Mouse (Mus musculus) midbrain, embryonic 14.5 days (tissue): ENCODE measurements around the gene Rab37. TPM values are rescaled to one million over a fixed set of nuclear protein-coding genes. Genes with fewer than 3 reads are reported as not detected.

Experiments
- ATAC-seq: fragments of 200-750 bp; cut with Nextera tagmentation; 2 replicates; pipeline ENCODE4 v1.8.0; 2017; ENCODE audit warnings: moderate number of reproducible peaks, moderate library complexity; ENCODE audit not compliant: low FRiP score, low TSS enrichment
- DNase-seq: peaks from one replicate; pipeline ENCODE4 v3.0.0-alpha.2; 2015
- H3K27ac ChIP-seq: fragments of 300-500 bp; sonication (generic); replicated peaks from 2 replicates; pipeline ENCODE4 v1.5.1; 2014; ENCODE audit warnings: mild to moderate bottlenecking, low read depth, low read length, moderate library complexity
- H3K27me3 ChIP-seq: fragments of 300-500 bp; sonication (generic); 2 replicates; pipeline ENCODE4 v1.6.1; 2014; ENCODE audit warnings: low read length, control low read depth, mixed read lengths; ENCODE audit not compliant: control insufficient read depth, insufficient read depth
- H3K36me3 ChIP-seq: fragments of 300-500 bp; sonication (generic); 2 replicates; pipeline ENCODE4 v1.6.1; 2014; ENCODE audit warnings: low read length, control low read depth; ENCODE audit not compliant: control insufficient read depth, insufficient read depth
- H3K4me1 ChIP-seq: fragments of 300-500 bp; sonication (generic); 2 replicates; pipeline ENCODE4 v1.6.1; 2014; ENCODE audit warnings: mild to moderate bottlenecking, antibody characterized with exemption, low read length, control low read depth; ENCODE audit not compliant: control insufficient read depth, insufficient read depth
- H3K4me2 ChIP-seq: fragments of 300-500 bp; sonication (generic); 2 replicates; pipeline ENCODE4 v1.6.1; 2014; ENCODE audit warnings: mild to moderate bottlenecking, low read length, moderate library complexity
- H3K4me3 ChIP-seq: fragments of 300-500 bp; sonication (generic); replicated peaks from 2 replicates; pipeline ENCODE4 v1.5.1; 2014; ENCODE audit warnings: low read depth, low read length
- H3K9ac ChIP-seq: fragments of 300-500 bp; sonication (generic); replicated peaks from 2 replicates; pipeline ENCODE4 v1.6.1; 2014; ENCODE audit warnings: mild to moderate bottlenecking, low read length, moderate library complexity
- H3K9me3 ChIP-seq: fragments of 300-500 bp; sonication (generic); 2 replicates; pipeline ENCODE4 v1.6.1; 2016; ENCODE audit warnings: low read length, control low read depth, mixed read lengths; ENCODE audit not compliant: control insufficient read depth
- WGBS: fragments of 180-500 bp; shearing (Covaris S2); extraction: QIAGEN DNeasy Blood & Tissue Kit; methylation state at CpG from one replicate; pipeline ENCODE4 v1.1.7; 2014; 5-methylcytosine and 5-hydroxymethylcytosine counted together
- polyA plus RNA-seq: library from polyadenylated mRNA; unstranded; fragments of >200 nt; fragmentation: Nextera tagmentation; extraction: Ambion mirVana; gene quantifications from 2 replicates; pipeline ENCODE4 v1.2.1, GENCODE M21; 2014

Gene Rab37
- polyA plus RNA-seq, 1 experiment from 2014 or later = 0.83 TPM

DNA sequence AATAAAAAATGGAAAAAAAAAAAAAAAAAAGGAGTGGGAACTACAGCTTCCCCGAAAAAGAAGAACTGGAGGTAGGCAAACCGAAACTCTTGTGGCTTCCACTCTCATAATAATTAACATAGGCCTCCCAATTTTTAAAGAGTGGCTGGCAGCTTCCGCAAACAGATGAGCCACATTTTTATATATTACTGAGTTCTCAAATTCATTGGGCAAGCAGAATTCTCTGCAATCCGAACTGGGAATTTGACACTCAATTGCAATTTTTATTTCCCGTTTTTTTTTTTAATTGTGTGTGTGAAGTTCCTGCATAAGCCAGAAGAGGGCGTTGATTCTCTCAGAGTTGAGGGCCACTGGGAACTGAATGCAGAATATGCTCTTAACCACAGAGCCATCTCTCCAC is 24.5 kb upstream of the Rab37 start:
- no peaks in the 10 kb centered on the region for H3K36me3 ChIP-seq
- H3K4me2 ChIP-seq = no peak overlapping the region
- H3K4me1 ChIP-seq = peaks cover 2% of the 10 kb centered on the region; the same call in 1 of the 2 replicates
- no peak for DNase-seq
- no peak overlapping the region for H3K27ac ChIP-seq
- no peak overlapping the region for H3K9ac ChIP-seq
- no peak for ATAC-seq
- H3K27me3 ChIP-seq = peaks cover 4% of the 10 kb centered on the region; the same call in 1 of the 2 replicates
- 74% methylated on average over 6 of the region's 6 CpGs for WGBS
- no peak overlapping the region for H3K4me3 ChIP-seq
- no peaks in the 10 kb centered on the region for H3K9me3 ChIP-seq

DNA sequence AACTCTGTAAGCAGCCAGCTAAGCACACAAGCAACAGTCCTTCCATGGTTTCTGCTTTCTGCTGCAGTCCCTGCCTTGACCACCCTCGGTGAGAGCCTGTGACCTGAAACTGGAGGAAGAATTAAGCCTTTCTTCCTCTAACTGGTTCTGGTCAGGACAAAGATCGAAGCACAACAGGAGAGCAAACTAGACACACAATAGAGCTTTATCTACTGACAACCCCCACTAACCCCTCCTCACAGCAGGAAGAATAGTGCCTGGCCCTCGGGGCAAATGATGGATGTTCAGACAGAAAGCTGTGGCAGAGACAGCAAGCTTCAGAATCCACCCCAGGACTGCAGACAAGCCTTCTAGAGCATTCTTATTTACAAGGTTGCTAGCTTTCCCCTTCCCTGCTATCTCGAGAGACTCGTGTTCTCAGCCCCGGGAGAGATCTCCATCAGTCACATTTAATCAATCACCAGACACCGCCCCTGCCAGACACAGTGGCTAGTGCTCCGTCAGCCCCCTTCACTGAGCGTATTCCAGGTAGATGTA is 20.1 kb upstream of the Rab37 start:
- 7% methylated on average over 9 of the region's 9 CpGs for WGBS
- Histone ChIP-seq H3K9ac (no peak overlapping the region), H3K4me2 (peak overlapping the region; percentile 35), H3K36me3 (no peaks in the 10 kb centered on the region), H3K27me3 (peaks cover 4% of the 10 kb centered on the region; the same call in 1 of the 2 replicates), H3K9me3 (no peaks in the 10 kb centered on the region), H3K4me1 (peaks cover 2% of the 10 kb centered on the region; the same call in 1 of the 2 replicates), H3K27ac (no peak overlapping the region), H3K4me3 (no peak overlapping the region)
- ATAC-seq (no peak), DNase-seq (peak; percentile 43)

DNA sequence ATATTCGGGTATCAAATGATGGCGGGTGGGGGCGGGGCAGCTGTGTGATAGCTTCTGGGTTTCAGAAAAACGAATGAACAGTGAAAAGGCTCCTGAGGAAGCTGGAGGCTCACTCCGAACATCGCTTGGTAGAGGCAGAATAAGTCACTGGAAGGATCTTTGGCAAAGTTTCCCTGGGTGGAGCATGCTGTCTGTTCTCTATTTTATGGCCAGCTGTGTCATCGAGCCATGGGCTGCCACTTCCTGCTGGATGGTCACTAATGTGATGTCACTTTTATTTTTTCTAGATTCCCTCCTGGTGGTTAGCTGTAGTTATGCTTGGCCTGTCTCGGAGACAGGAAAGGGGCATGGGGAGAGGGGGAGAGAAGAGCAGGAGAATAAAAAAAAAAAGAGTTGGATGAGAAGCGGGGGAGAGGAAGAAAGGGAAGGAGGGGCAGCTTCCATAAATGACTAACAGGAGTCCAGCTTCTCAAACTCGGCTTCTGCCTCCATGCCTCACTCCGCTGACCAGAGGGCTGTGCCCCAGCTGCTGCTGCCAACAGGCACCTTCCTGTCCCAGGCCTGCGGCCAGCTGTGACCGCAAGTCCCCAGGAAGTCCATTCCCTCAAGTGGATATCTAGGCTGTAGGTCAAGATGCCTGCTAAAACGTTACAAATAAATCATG is 19.5 kb upstream of the Rab37 start:
- ATAC-seq = no peak
- H3K4me1 ChIP-seq = peaks cover 2% of the 10 kb centered on the region; the same call in 1 of the 2 replicates
- 13% methylated on average over 14 of the region's 14 CpGs for WGBS
- H3K4me2 ChIP-seq = peak overlapping the region; percentile 35
- H3K27me3 ChIP-seq = peaks cover 4% of the 10 kb centered on the region; the same call in 1 of the 2 replicates
- H3K9ac ChIP-seq = no peak overlapping the region
- H3K36me3 ChIP-seq = no peaks in the 10 kb centered on the region
- no peak overlapping the region for H3K27ac ChIP-seq
- DNase-seq = no peak
- H3K9me3 ChIP-seq = no peaks in the 10 kb centered on the region
- no peak overlapping the region for H3K4me3 ChIP-seq

DNA sequence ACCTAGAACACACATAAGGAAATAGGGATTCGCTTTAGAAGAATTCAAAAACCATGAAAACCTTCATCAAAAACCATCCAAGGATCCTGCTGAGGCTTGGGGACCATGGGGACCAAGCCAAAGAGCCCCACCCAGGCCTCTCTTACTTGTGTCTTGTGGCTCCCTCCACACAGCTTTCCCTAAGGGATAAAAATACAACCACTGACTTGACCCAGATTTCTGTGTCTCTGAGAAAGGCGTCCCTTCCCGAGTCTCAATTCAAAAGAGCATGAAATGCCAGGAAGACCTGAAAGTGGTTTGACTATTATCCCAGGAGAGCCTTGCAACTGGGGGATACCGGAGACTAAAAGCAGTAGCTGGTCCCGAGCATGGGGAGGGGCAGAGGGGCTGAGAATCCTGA is 18.2 kb upstream of the Rab37 start:
- DNase-seq = no peak
- H3K27ac ChIP-seq = no peak overlapping the region
- no peak overlapping the region for H3K4me2 ChIP-seq
- H3K4me3 ChIP-seq = no peak overlapping the region
- H3K9ac ChIP-seq = no peak overlapping the region
- no peaks in the 10 kb centered on the region for H3K9me3 ChIP-seq
- peaks cover 4% of the 10 kb centered on the region; the same call in 1 of the 2 replicates for H3K27me3 ChIP-seq
- peaks cover 2% of the 10 kb centered on the region; the same call in 1 of the 2 replicates for H3K4me1 ChIP-seq
- WGBS = 59% methylated on average over 5 of the region's 5 CpGs
- no peak for ATAC-seq
- no peaks in the 10 kb centered on the region for H3K36me3 ChIP-seq

DNA sequence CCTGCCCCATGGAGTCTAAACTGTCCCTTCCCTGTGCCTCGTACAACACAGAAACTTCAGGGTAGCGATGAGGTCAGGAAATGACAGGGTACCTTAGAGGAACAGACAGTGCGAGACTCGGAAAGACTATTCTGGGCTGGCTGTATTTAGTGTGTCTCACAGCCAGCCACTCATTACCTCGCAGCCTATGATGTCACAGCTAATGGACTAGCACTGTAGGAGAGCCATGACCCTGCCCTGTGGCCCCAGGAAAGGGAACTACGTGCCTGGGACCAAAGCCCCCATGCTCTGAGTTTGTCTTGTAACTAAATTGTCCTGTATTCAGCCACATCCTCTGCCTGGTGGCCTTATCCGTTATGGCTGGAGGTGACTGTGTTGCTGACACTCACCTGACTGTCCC is 15.8 kb upstream of the Rab37 start:
- 88% methylated on average over 7 of the region's 7 CpGs for WGBS
- no peak overlapping the region for H3K27ac ChIP-seq
- DNase-seq (no peak), ATAC-seq (no peak)
- no peaks in the 10 kb centered on the region for H3K9me3 ChIP-seq
- no peak overlapping the region for H3K4me2 ChIP-seq
- no peak overlapping the region for H3K4me3 ChIP-seq
- H3K9ac ChIP-seq = no peak overlapping the region
- peaks cover 3% of the 10 kb centered on the region; the same call in 1 of the 2 replicates for H3K27me3 ChIP-seq
- H3K36me3 ChIP-seq = no peaks in the 10 kb centered on the region
- H3K4me1 ChIP-seq = peaks cover 2% of the 10 kb centered on the region; the same call in 1 of the 2 replicates

DNA sequence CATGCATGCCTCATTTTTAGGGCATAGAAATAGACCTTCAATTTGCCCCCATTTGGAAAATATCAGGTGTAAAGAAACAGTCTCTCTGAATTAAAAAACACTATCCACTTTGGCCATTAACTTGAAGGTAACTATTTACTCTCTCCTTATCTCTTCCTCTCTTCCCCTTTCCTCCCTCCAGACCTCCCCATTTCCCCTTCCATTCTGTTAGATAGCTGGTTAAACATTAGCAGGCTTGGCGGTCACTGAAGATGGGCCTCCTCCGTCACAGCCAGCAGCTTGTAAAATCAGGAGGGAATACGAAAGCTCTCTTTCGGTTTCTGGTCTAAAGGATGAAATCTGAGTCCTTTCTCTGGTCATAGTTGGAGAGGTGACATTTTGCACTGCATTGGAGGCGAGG is 15.4 kb upstream of the Rab37 start:
- peaks cover 2% of the 10 kb centered on the region; the same call in 1 of the 2 replicates for H3K4me1 ChIP-seq
- no peak for ATAC-seq
- no peak overlapping the region for H3K4me2 ChIP-seq
- H3K27me3 ChIP-seq = no peaks in the 10 kb centered on the region
- no peak overlapping the region for H3K4me3 ChIP-seq
- H3K9me3 ChIP-seq = no peaks in the 10 kb centered on the region
- no peak overlapping the region for H3K9ac ChIP-seq
- no peaks in the 10 kb centered on the region for H3K36me3 ChIP-seq
- WGBS = 80% methylated on average over 5 of the region's 5 CpGs
- no peak for DNase-seq
- no peak overlapping the region for H3K27ac ChIP-seq

DNA sequence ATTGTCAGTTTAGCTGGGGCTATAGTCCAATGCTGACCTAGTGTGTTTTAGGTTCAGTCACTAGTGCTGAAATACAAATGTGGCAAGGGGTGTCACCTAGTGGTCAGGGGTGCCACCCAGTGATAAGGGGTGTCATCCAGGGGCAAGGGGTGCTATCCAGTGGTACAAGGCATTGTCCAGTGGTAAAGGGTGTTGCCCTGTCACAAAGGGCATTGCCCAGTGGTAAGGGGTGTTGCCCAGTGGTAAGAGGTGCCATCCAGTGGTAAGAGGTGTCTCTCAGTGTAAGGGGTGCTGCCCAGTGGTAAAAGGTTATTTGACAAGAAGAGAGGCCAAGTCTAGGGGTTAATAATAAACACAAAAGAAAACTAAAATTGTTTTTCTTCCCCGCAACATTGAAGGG is 13.8 kb upstream of the Rab37 start:
- Histone ChIP-seq H3K27ac (no peak overlapping the region), H3K36me3 (no peaks in the 10 kb centered on the region), H3K4me3 (no peak overlapping the region), H3K4me1 (no peaks in the 10 kb centered on the region), H3K27me3 (no peaks in the 10 kb centered on the region), H3K9me3 (no peaks in the 10 kb centered on the region), H3K9ac (no peak overlapping the region), H3K4me2 (no peak overlapping the region)
- DNase-seq = no peak
- WGBS = 88% methylated on average over 1 of the region's 1 CpGs
- no peak for ATAC-seq

DNA sequence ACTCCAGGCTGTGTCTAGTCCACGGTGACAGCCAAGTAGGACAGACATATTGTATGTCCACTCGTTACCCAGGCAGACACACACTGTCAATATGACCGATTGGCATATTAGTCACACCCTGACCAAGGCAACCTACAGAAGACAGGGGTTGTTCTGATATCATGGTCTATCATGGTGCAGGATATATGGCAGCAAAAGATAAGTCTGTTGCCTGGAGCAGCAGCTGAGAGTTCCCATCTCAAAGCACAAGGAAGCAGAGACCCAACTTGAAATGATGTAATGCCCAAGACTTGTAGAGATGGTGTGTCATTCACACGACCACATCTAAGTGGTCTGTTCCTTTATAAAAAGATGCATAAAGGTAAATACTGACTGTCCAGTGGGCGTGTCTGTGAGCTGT is 12.6 kb upstream of the Rab37 start:
- Histone ChIP-seq H3K4me3 (no peak overlapping the region), H3K4me2 (no peak overlapping the region), H3K36me3 (no peaks in the 10 kb centered on the region), H3K27me3 (no peaks in the 10 kb centered on the region), H3K9ac (no peak overlapping the region), H3K27ac (no peak overlapping the region), H3K4me1 (0 out of 2 replicates have a peak, but pooled peaks cover under 1% of the 10 kb centered on the region), H3K9me3 (no peaks in the 10 kb centered on the region)
- DNase-seq (no peak), ATAC-seq (no peak)
- WGBS = 86% methylated on average over 5 of the region's 5 CpGs

DNA sequence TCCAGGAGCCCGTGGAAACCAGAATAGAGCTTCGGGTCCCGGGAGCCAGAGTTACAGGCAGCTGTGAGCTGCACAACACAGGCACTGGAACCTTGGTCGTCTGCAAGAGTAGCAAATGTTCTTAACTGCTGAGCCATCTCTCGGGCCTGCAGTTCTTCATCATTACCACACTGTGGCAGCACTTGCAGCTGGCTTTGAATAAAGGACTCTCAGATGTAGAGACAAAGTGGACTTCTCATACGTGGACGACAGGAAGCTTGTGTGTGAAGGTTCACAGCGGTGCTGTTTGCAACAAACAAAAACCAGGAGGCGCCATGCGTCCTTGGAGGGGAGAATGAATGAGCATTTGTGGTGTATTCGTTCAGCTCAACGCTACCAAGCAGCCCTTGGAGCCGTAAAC is 10.3 kb upstream of the Rab37 start:
- 38% methylated on average over 13 of the region's 13 CpGs for WGBS
- no peak overlapping the region for H3K9ac ChIP-seq
- no peak overlapping the region for H3K4me2 ChIP-seq
- peaks cover 10% of the 10 kb centered on the region; the same call in 1 of the 2 replicates for H3K4me1 ChIP-seq
- H3K27ac ChIP-seq = no peak overlapping the region
- ATAC-seq (no peak), DNase-seq (peak; percentile 84)
- H3K9me3 ChIP-seq = no peaks in the 10 kb centered on the region
- no peaks in the 10 kb centered on the region for H3K27me3 ChIP-seq
- H3K36me3 ChIP-seq = no peaks in the 10 kb centered on the region
- H3K4me3 ChIP-seq = no peak overlapping the region
